Mouse (Mus musculus) lung, postnatal 10 days (tissue): ENCODE measurements around the gene Ubr3.

Source experiments
- DNase-seq: peaks from one replicate; pipeline ENCODE4 v3.0.0; 2021

Gene Ubr3

DNA sequence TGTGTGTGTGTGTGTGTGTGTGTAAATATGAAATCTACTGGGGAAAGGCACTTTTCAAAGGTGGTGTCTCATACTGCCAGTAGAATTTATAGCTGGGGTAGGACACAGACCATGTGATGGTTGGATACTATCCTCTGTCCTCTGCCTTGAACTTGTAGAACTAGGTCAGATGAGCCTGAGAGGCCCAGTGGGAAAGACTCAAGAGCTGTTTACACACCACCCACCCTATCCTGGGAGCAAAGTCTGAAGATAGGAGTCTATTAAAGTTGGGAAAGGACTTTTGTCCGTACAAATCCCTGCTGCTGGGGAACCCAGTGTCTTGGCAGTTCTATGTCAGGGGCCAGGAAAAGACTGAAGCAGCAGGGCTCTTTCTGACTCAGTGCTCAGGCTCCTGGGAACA, 138.3 kb downstream of the Ubr3 start:
- DNase-seq = no peak

DNA sequence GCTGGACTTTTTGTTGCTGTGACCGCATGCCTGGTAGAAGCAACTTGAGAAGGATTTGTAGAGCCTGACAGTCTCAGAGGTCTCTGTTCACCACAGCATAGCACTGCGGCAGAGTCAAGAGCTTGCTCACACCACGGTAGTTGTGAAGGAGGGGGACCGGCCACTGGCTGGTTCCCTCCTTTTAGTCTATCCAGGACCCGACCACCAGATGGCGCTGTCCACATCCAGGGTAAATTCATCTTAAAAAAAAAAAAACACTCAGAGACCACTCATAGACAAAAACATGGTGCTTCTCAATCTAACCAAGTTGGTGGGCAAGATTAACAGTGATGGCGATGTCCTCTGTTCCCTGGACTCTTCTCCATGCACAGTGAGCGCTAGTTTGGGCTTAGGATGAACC, 140.2 kb downstream of the Ubr3 start:
- DNase-seq = peak; percentile 12

GRCm38 (mm10) chr2:70038752-70039151, 141.7 kb downstream of the Ubr3 start, which contains the start of gene Myo3b:
Gene Myo3b, plus strand, starts transcription at chr2:70039126.
- no peak for DNase-seq

- DNase-seq = no peak
These were observed 147.4 kb downstream of the Ubr3 start for GRCm38 (mm10) chr2:70044466-70044865.

DNA sequence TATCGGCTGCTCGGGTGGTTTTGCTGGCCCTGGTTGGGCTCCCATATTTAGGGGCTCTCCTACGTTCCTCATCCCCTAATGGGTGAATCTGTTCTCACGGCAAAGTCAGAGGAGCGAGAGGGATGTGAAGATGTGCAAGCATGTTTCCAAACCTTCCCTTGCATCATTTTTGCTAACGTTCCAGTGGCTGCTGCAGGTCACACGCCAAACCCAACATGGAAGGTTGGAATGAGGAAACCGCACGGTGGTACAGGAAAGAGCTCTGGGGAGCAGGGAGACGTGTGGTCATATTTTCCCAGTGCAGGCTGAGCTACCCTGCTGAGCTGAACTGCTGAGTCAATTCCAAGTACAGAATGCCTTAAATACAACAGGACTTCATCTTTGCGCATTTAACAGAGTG, 150.8 kb downstream of the Ubr3 start:
- DNase-seq = no peak

GRCm38 (mm10) chr2:70053803-70054202, 156.8 kb downstream of the Ubr3 start:
- DNase-seq = no peak

DNA sequence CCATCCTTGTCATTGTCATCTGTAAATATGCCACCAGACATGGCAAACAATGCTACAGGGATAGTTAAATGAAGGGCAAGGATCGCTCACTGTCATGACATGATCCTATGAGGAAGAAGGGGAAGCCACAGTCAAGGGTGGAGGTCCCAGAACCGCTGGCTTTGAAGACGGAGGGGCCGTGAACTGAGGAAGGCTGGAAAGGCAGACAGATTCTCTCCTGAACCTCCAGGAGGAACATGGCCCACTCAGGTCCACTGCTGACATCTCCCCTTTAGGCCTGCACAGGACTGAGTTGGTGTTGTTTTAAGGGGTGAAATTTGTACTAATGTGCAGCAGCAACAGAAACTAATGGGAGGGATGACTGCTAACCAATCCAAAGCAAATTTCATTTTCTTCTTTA, 161.2 kb downstream of the Ubr3 start:
- no peak for DNase-seq

DNA sequence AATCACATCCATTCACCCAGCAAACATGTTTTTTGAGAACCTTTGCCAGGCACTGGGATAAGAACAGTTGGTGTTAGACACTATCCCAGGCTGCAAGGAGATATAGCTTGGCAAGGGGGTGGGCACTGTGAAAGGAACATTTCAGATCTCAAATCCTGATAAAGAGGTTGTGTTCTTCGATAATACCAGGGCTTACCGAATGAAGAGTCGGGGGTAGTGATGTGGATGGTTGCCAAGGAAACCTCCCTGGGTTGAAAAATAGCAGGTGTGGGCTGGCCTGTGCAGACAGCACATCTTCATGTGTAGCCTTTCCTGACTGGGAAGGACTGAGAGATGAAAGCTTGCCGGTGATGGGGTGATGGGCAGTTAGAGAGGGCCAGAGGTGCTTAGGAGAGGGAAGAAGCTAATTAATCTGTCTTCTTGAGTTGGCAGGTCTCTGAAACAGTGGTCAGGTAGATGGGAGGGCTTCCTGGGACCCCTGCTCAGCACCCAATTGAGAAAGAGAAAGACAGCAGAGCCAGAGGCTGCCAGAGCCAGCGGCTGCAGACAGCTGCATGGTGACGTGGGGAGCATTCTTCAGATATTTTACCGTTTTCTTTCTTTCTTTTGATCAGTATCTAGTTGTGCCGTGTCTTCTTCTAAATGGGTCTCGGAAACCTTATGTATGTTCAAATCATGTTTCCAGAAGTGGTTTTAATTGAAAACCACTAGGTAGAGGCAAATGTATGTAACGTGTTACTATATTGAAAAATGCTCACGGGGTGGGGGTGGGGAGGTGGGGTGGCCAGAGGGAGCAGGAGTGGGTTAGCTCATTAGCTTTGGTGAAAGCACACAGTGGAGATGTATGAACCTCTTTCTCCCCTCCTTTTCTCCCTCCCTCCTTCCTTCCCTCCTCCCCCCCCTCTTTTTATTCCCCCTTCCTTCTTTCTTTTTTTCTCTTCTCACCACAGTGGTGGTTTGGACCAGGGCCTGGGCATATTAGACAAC, 163.6 kb downstream of the Ubr3 start:
- DNase-seq = no peak

GRCm38 (mm10) chr2:70065116-70065515, 168.1 kb downstream of the Ubr3 start:
- no peak for DNase-seq

- no peak for DNase-seq
These were observed 168.8 kb downstream of the Ubr3 start for GRCm38 (mm10) chr2:70065729-70066300.

GRCm38 (mm10) chr2:70066338-70067022, 169.4 kb downstream of the Ubr3 start:
- DNase-seq = no peak

GRCm38 (mm10) chr2:70069861-70070260, 172.8 kb downstream of the Ubr3 start:
- DNase-seq = no peak
